Mouse (Mus musculus) cortical plate, adult 2 months (tissue): ENCODE measurements around the gene Kcmf1.

Source experiments
- CTCF ChIP-seq: fragments of 200-500 bp; IDR thresholded peaks from 2 replicates; pipeline ENCODE4 v1.5.1; 2011; ENCODE audit warnings: mild to moderate bottlenecking, control low read depth, low read length; ENCODE audit not compliant: insufficient read depth; ENCODE audit errors: extremely low read depth
- POLR2A ChIP-seq: fragments of 200-500 bp; IDR thresholded peaks from 2 replicates; pipeline ENCODE4 v1.6.1; 2011; ENCODE audit warnings: mild to moderate bottlenecking, low read length, control low read depth; ENCODE audit not compliant: insufficient read depth; ENCODE audit errors: extremely low read depth

DNA sequence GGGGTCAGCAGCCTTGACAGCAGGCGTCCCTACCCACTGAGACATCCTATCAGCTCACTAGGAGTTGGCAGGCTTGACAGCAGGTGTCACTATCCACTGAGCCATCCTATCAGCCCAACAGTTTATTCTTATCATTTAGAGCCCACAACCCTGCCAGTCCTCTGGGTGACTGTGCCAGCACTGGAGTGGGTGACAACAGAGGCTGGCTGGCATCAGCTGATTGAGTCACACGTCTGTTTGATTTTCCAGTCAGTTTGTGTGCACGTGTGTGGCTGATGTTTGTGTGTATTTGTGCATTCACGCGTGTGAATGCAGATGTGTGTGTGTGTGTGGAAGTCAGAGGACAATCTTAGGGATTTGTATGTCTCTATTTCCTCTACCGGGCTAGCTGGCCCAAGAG, 97.7 kb downstream of the Kcmf1 start:
- no peak for TF ChIP-seq CTCF
- no peak for TF ChIP-seq POLR2A
